Mouse (Mus musculus): ENCODE measurements around the gene Gpatch1. TPM values are rescaled to one million over a fixed set of nuclear protein-coding genes. Genes with fewer than 3 reads are reported as not detected.
"Not testable (repeated sequence)": the region's sequence is repeated elsewhere in the genome, so short reads cannot be mapped to it uniquely, and the experiment has no call there.

Gene Gpatch1
- polyA plus RNA-seq, 1 experiment = 5.3 TPM

DNA sequence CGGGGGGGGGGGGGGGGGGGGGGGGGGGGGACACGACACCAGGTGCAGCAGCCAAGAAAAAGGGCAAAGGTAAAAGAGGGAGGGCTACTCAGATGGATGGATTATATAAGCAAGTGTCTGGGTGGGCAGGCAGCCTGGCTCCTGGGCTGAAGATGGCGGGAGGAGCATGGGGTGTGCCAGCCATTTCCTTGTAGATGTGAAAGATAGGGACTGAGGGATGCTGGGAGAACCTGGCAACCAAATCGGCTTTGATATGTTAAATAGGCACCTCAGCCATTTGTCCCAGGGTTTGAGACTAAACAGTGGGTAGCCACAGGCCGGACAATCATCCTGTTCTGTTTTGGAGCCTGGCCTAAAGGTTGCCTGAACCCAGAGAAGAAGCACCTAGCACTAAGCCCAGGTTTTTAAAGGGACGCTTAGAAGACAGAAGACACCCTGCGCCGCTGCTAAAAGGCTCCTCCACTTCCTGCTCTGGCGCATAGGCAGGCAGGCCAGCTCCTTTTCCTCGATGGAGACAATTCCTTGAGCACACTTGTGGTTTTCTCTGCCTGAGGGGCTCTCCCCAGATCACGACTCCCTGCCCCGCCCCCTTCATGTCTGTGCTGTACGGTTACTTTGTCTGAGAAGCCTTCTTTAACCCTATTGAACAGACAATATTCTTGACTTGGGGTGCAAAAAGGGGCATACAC lies 4.6 kb upstream of the Gpatch1 start:
- no peak for TF ChIP-seq POLR2A (IDR thresholded peaks at IDR 0.05; ENCODE audit: low read depth, low read length)
- TF ChIP-seq CTCF (conservative IDR thresholded peaks at IDR 0.05; ENCODE audit: insufficient read depth, insufficient read length, low read depth, low read length) = no peak
- H3K4me1 ChIP-seq (ENCODE audit: control insufficient read depth, insufficient read depth, low read length) = no peaks in the 10 kb centered on the region; the same call in 1 of the 2 replicates
- no peaks in the 10 kb centered on the region for H3K36me3 ChIP-seq (ENCODE audit: control insufficient read depth, insufficient read depth, low read length)
- no peak overlapping the region for H3K27ac ChIP-seq (ENCODE audit: insufficient read depth, low read depth, low read length)
- no peak overlapping the region for H3K4me3 ChIP-seq (ENCODE audit: insufficient read depth, low read depth, low read length)
- WGBS = 24% methylated on average over 11 of the region's 13 CpGs
- no peaks in the 10 kb centered on the region for H3K27me3 ChIP-seq (replicated peaks; ENCODE audit: control insufficient read depth, insufficient read depth, low read length)
- DNase-seq = no peak

GRCm38 (mm10) chr7:35322161-35322560 lies 3.9 kb upstream of the Gpatch1 start:
- Histone ChIP-seq H3K27ac (ENCODE audit: insufficient read depth, low read depth, low read length) (no peak overlapping the region), H3K4me3 (ENCODE audit: insufficient read depth, low read depth, low read length) (no peak overlapping the region), H3K27me3 (replicated peaks; ENCODE audit: control insufficient read depth, insufficient read depth, low read length) (no peaks in the 10 kb centered on the region), H3K4me1 (ENCODE audit: control insufficient read depth, insufficient read depth, low read length) (peaks cover 4% of the 10 kb centered on the region), H3K36me3 (ENCODE audit: control insufficient read depth, insufficient read depth, low read length) (no peaks in the 10 kb centered on the region)
- DNase-seq = no peak
- WGBS = 77% methylated on average over 3 of the region's 3 CpGs
- TF ChIP-seq CTCF (conservative IDR thresholded peaks at IDR 0.05; ENCODE audit: insufficient read depth, insufficient read length, low read depth, low read length) = no peak

- Histone ChIP-seq H3K27ac (ENCODE audit: insufficient read depth, low read depth, low read length) (no peak overlapping the region), H3K4me1 (ENCODE audit: control insufficient read depth, insufficient read depth, low read length) (peaks cover 6% of the 10 kb centered on the region), H3K27me3 (replicated peaks; ENCODE audit: control insufficient read depth, insufficient read depth, low read length) (no peaks in the 10 kb centered on the region), H3K36me3 (ENCODE audit: control insufficient read depth, insufficient read depth, low read length) (no peaks in the 10 kb centered on the region), H3K4me3 (ENCODE audit: insufficient read depth, low read depth, low read length) (no peak overlapping the region)
- DNase-seq = no peak
- TF ChIP-seq CTCF (conservative IDR thresholded peaks at IDR 0.05; ENCODE audit: insufficient read depth, insufficient read length, low read depth, low read length) = no peak
- no peak for TF ChIP-seq POLR2A (IDR thresholded peaks at IDR 0.05; ENCODE audit: low read depth, low read length)
- 52% methylated on average over 4 of the region's 4 CpGs for WGBS
Observed at GRCm38 (mm10) chr7:35319755-35320154, 1.5 kb upstream of the Gpatch1 start.

GRCm38 (mm10) chr7:35319221-35319620 lies 981 bp upstream of the Gpatch1 start:
- H3K27ac ChIP-seq (ENCODE audit: insufficient read depth, low read depth, low read length); DNase-seq; H3K27me3 ChIP-seq (replicated peaks; ENCODE audit: control insufficient read depth, insufficient read depth, low read length); H3K36me3 ChIP-seq (ENCODE audit: control insufficient read depth, insufficient read depth, low read length); H3K4me1 ChIP-seq (ENCODE audit: control insufficient read depth, insufficient read depth, low read length); H3K4me3 ChIP-seq (ENCODE audit: insufficient read depth, low read depth, low read length): not testable (repeated sequence)
- 73% methylated on average over 3 of the region's 3 CpGs for WGBS

GRCm38 (mm10) chr7:35314156-35314555 lies 4.1 kb downstream of the Gpatch1 start:
- Histone ChIP-seq H3K36me3 (ENCODE audit: control insufficient read depth, insufficient read depth, low read length) (no peaks in the 10 kb centered on the region), H3K27me3 (replicated peaks; ENCODE audit: control insufficient read depth, insufficient read depth, low read length) (no peaks in the 10 kb centered on the region), H3K27ac (ENCODE audit: insufficient read depth, low read depth, low read length) (no peak overlapping the region), H3K4me3 (ENCODE audit: insufficient read depth, low read depth, low read length) (no peak overlapping the region), H3K4me1 (ENCODE audit: control insufficient read depth, insufficient read depth, low read length) (peaks cover 6% of the 10 kb centered on the region)
- DNase-seq = no peak
- TF ChIP-seq CTCF (conservative IDR thresholded peaks at IDR 0.05; ENCODE audit: insufficient read depth, insufficient read length, low read depth, low read length) (no peak), POLR2A (IDR thresholded peaks at IDR 0.05; ENCODE audit: low read depth, low read length) (no peak)

DNA sequence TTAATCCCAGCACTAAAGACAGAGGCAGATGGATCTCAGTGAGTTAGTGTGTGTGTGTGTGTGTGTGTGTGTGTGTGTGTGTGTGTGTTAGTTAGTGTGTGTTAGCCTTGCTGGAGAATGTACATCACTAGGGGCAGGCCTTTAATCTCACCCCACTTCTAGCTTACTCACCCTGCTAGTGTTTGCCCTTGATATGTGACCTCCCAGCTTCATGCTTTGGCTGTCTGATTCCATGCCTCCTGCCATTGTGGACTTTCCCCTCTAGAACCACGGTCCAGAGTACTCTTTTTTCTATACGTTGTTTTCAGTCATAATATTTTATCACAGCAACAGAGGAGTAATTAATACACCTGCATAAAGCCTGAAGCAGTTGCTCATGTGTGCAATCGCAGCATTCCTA lies 7.0 kb downstream of the Gpatch1 start:
- TF ChIP-seq CTCF (conservative IDR thresholded peaks at IDR 0.05; ENCODE audit: insufficient read depth, insufficient read length, low read depth, low read length) (no peak), POLR2A (IDR thresholded peaks at IDR 0.05; ENCODE audit: low read depth, low read length) (no peak)
- Histone ChIP-seq H3K36me3 (ENCODE audit: control insufficient read depth, insufficient read depth, low read length) (no peaks in the 10 kb centered on the region; the same call in 1 of the 2 replicates), H3K4me1 (ENCODE audit: control insufficient read depth, insufficient read depth, low read length) (no peaks in the 10 kb centered on the region), H3K27ac (ENCODE audit: insufficient read depth, low read depth, low read length) (no peak overlapping the region), H3K4me3 (ENCODE audit: insufficient read depth, low read depth, low read length) (no peak overlapping the region), H3K27me3 (replicated peaks; ENCODE audit: control insufficient read depth, insufficient read depth, low read length) (no peaks in the 10 kb centered on the region)
- WGBS = 64% methylated on average over 3 of the region's 3 CpGs
- DNase-seq = no peak

GRCm38 (mm10) chr7:35300792-35301191 lies 17.4 kb downstream of the Gpatch1 start:
- no peak for DNase-seq
- Histone ChIP-seq H3K36me3 (ENCODE audit: control insufficient read depth, insufficient read depth, low read length) (peaks cover 8% of the 10 kb centered on the region), H3K27me3 (replicated peaks; ENCODE audit: control insufficient read depth, insufficient read depth, low read length) (no peaks in the 10 kb centered on the region), H3K27ac (ENCODE audit: insufficient read depth, low read depth, low read length) (no peak overlapping the region), H3K4me1 (ENCODE audit: control insufficient read depth, insufficient read depth, low read length) (no peaks in the 10 kb centered on the region), H3K4me3 (ENCODE audit: insufficient read depth, low read depth, low read length) (no peak overlapping the region)
- no peak for TF ChIP-seq CTCF (conservative IDR thresholded peaks at IDR 0.05; ENCODE audit: insufficient read depth, insufficient read length, low read depth, low read length)
- no peak for TF ChIP-seq POLR2A (IDR thresholded peaks at IDR 0.05; ENCODE audit: low read depth, low read length)

Data from kidney, adult 2 months (tissue).